Mouse (Mus musculus) CD4-positive, CD25-positive, alpha-beta regulatory T cell (primary cell): ENCODE measurements around the gene Nt5m. TPM values are rescaled to one million over a fixed set of nuclear protein-coding genes. Genes with fewer than 3 reads are reported as not detected.

Experiments used
- polyA plus RNA-seq: library from polyadenylated mRNA; unstranded; fragments of 100-300 nt; shearing (Covaris generic); gene quantifications from one replicate; pipeline ENCODE4 v1.2.1, GENCODE M21; 2017

Nt5m gene
- 19.7 TPM for polyA plus RNA-seq

GRCm38 (mm10) chr11:59839008-59839458 lies at the start of gene Nt5m:
Gene Nt5m, plus strand, starts transcription at chr11:59839447.

GRCm38 (mm10) chr11:59809670-59810474 lies 29.4 kb upstream of the Nt5m start, which contains the start of gene Flcn:
Gene Flcn, minus strand, starts transcription at chr11:59810016.

GRCm38 (mm10) chr11:59839459-59840126 lies 346 bp downstream of the Nt5m start, which contains the start of gene Cops3:
Gene Cops3, minus strand, starts transcription at chr11:59839838.

Other genes with a start within 250 kb of the Nt5m start
- not detected for gene Olfr223, start 246.2 kb upstream of the Nt5m start, polyA plus RNA-seq
- 81.2 TPM for gene Mprip, start 178.1 kb upstream of the Nt5m start, polyA plus RNA-seq
- gene Pld6, start 51.8 kb upstream of the Nt5m start, polyA plus RNA-seq, result 0.38 TPM
- gene Flcn, start 29.4 kb upstream of the Nt5m start, polyA plus RNA-seq, result 55.8 TPM
- gene Cops3, start 391 bp downstream of the Nt5m start, polyA plus RNA-seq, result 96.1 TPM
- gene Med9, start 108.8 kb downstream of the Nt5m start, polyA plus RNA-seq, result 19.7 TPM
- gene Rasd1, start 125.5 kb downstream of the Nt5m start, polyA plus RNA-seq, result 0.54 TPM
- gene Pemt, start 207.0 kb downstream of the Nt5m start, polyA plus RNA-seq, result 2.3 TPM